Mouse (Mus musculus) T-helper 1 cell (primary cell): ENCODE data around the gene Gm21983.

ENCODE experiments used
- in situ Hi-C: fragments of 300-600 bp; cut with MboI, MseI; formaldehyde crosslinking; loops from one replicate; pipeline ENCODE4 v1.15.1; 2025; ENCODE audit warnings: high pct_unique_total_duplicates

Gm21983 gene

GRCm38 (mm10) chr7:27162780-27163449, 18.0 kb downstream of the Gm21983 start:
- in situ Hi-C loops: no loop called here

- in situ Hi-C loops: no loop called here
Observed at GRCm38 (mm10) chr7:27161744-27162143, 19.1 kb downstream of the Gm21983 start.

- in situ Hi-C loops: no loop called here
Observed at GRCm38 (mm10) chr7:27160921-27161320, 20.0 kb downstream of the Gm21983 start.

- in situ Hi-C loops: no loop called here
Observed at GRCm38 (mm10) chr7:27159882-27160281, 21.0 kb downstream of the Gm21983 start.

GRCm38 (mm10) chr7:27159256-27159655, 21.6 kb downstream of the Gm21983 start:
- in situ Hi-C loops: no loop called here

GRCm38 (mm10) chr7:27158171-27158570, 22.7 kb downstream of the Gm21983 start:
- in situ Hi-C loops: no loop called here

GRCm38 (mm10) chr7:27156005-27156404, 24.9 kb downstream of the Gm21983 start:
- in situ Hi-C loops: no loop called here

- in situ Hi-C loops: no loop called here
Observed at GRCm38 (mm10) chr7:27153205-27153764, 27.6 kb downstream of the Gm21983 start, which contains the start of gene Cyp2t4. Gene Cyp2t4 (plus strand): TSS chr7:27153714.

GRCm38 (mm10) chr7:27136410-27136996, 44.4 kb downstream of the Gm21983 start:
- in situ Hi-C loops: no loop called here

- in situ Hi-C loops: no loop called here
Observed at GRCm38 (mm10) chr7:27133757-27134156, 47.1 kb downstream of the Gm21983 start.

- in situ Hi-C loops: no loop called here
Observed at GRCm38 (mm10) chr7:27133156-27133555, 47.7 kb downstream of the Gm21983 start.

GRCm38 (mm10) chr7:27132588-27132987, 48.3 kb downstream of the Gm21983 start:
- in situ Hi-C loops: no loop called here

GRCm38 (mm10) chr7:27131387-27131786, 49.5 kb downstream of the Gm21983 start:
- in situ Hi-C loops: no loop called here

GRCm38 (mm10) chr7:27130521-27131370, 50.1 kb downstream of the Gm21983 start:
- in situ Hi-C loops: no loop called here

- in situ Hi-C loops: loop anchor here (10.0 kb wide), 1 partner anchor 355 kb away; no protein-coding TSS in a partner anchor
Observed at GRCm38 (mm10) chr7:27129811-27130210, 51.1 kb downstream of the Gm21983 start.

- in situ Hi-C loops: loop anchor here (10.0 kb wide), 1 partner anchor 354 kb away; no protein-coding TSS in a partner anchor
Observed at GRCm38 (mm10) chr7:27128946-27129345, 51.9 kb downstream of the Gm21983 start.

- in situ Hi-C loops: loop anchor here (10.0 kb wide), 1 partner anchor 353 kb away; no protein-coding TSS in a partner anchor
Observed at GRCm38 (mm10) chr7:27128162-27128561, 52.7 kb downstream of the Gm21983 start.

GRCm38 (mm10) chr7:27124969-27125368, 55.9 kb downstream of the Gm21983 start:
- in situ Hi-C loops: loop anchor here (10.0 kb wide), 1 partner anchor 350 kb away; no protein-coding TSS in a partner anchor

GRCm38 (mm10) chr7:27124305-27124832, 56.5 kb downstream of the Gm21983 start:
- in situ Hi-C loops: loop anchor here (10.0 kb wide), 1 partner anchor 350 kb away; no protein-coding TSS in a partner anchor

GRCm38 (mm10) chr7:27119676-27120075, 61.2 kb downstream of the Gm21983 start, which contains the start of gene Cyp2f2:
Gene Cyp2f2 (plus strand): TSS chr7:27119909.
- in situ Hi-C loops: loop anchor here (10.0 kb wide), 1 partner anchor 345 kb away; no protein-coding TSS in a partner anchor
